Mouse (Mus musculus) hindlimb bud, embryonic 11.5 days (tissue): ENCODE results near the gene Spon1.

Experiments used
- DNase-seq: peaks from one replicate; pipeline ENCODE4 v3.0.0-alpha.2; 2012; ENCODE audit warnings: low read depth, low spot score; ENCODE audit errors: extremely low spot score

Gene Spon1

GRCm38 (mm10) chr7:113774906-113775305, 9.1 kb downstream of the Spon1 start:
- no peak for DNase-seq

GRCm38 (mm10) chr7:113778546-113778945, 12.7 kb downstream of the Spon1 start:
- DNase-seq: no peak

GRCm38 (mm10) chr7:113780286-113780685, 14.5 kb downstream of the Spon1 start:
- DNase-seq: no peak

GRCm38 (mm10) chr7:113791991-113792390, 26.2 kb downstream of the Spon1 start:
- no peak for DNase-seq

GRCm38 (mm10) chr7:113792871-113793270, 27.1 kb downstream of the Spon1 start:
- DNase-seq: no peak

- no peak for DNase-seq
Observed at GRCm38 (mm10) chr7:113795209-113795608, 29.4 kb downstream of the Spon1 start.

GRCm38 (mm10) chr7:113797134-113797533, 31.3 kb downstream of the Spon1 start:
- no peak for DNase-seq

GRCm38 (mm10) chr7:113798605-113799255, 32.9 kb downstream of the Spon1 start:
- DNase-seq: no peak

GRCm38 (mm10) chr7:113809781-113810180, 44.0 kb downstream of the Spon1 start:
- no peak for DNase-seq

GRCm38 (mm10) chr7:113811376-113812158, 45.8 kb downstream of the Spon1 start:
- DNase-seq: no peak

- no peak for DNase-seq
Observed at GRCm38 (mm10) chr7:113814101-113814779, 48.4 kb downstream of the Spon1 start.

- DNase-seq: no peak
Observed at GRCm38 (mm10) chr7:113815726-113816125, 49.9 kb downstream of the Spon1 start.

- no peak for DNase-seq
Observed at GRCm38 (mm10) chr7:113816827-113817334, 51.1 kb downstream of the Spon1 start.

- no peak for DNase-seq
Observed at GRCm38 (mm10) chr7:113818116-113818515, 52.3 kb downstream of the Spon1 start.

- DNase-seq: no peak
Observed at GRCm38 (mm10) chr7:113820213-113820612, 54.4 kb downstream of the Spon1 start.

GRCm38 (mm10) chr7:113823026-113823425, 57.2 kb downstream of the Spon1 start:
- DNase-seq: no peak

GRCm38 (mm10) chr7:113824651-113825050, 58.9 kb downstream of the Spon1 start:
- no peak for DNase-seq

- no peak for DNase-seq
Observed at GRCm38 (mm10) chr7:113825498-113826205, 59.9 kb downstream of the Spon1 start.

- DNase-seq: no peak
Observed at GRCm38 (mm10) chr7:113826510-113826909, 60.7 kb downstream of the Spon1 start.

GRCm38 (mm10) chr7:113828122-113828571, 62.3 kb downstream of the Spon1 start:
- DNase-seq: no peak

- DNase-seq: no peak
Observed at GRCm38 (mm10) chr7:113828576-113828975, 62.8 kb downstream of the Spon1 start.
